Mouse (Mus musculus) adrenal gland, adult 18-20 months (tissue): ENCODE measurements around the gene Flt1. TPM values are rescaled to one million over a fixed set of nuclear protein-coding genes. Genes with fewer than 3 reads are reported as not detected.

Experiments used
- DNase-seq, 2 experiments: peaks; one replicate each; pipeline ENCODE4 v3.0.0; 2021 to 2022; ENCODE audit warnings: low spot score in 2 of 2
- total RNA-seq, 2 experiments: library from RNA; stranded (reverse); gene quantifications; 1 replicate in 1 of 2; 2 replicates in 1 of 2; pipeline ENCODE4 v1.2.3; 2021

The Flt1 gene
- total RNA-seq, 2 experiments from 2014 or later = 63.0 to 74.4 TPM

GRCm38 (mm10) chr5:147668637-147669344 lies 57.0 kb downstream of the Flt1 start:
- no peak for DNase-seq

DNA sequence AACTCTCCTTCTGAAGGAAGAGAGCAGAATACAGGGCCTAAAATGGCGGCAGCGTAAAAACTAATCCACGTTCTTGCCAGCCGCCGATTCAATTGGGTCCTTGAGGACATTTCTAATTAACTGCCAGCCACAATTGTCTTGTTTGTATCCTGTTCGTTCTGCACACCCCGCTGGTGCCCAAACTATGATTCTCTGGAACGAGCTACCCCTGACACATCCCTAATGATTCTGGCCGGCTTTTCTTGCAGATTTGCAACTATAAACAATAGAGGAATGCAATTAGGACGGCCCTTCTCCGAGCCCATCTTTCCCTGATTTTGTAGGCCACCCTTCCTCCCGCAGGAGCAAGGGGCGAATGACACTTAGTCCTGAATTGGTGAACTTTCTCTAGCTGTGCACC lies 59.9 kb downstream of the Flt1 start:
- DNase-seq = no peak

- no peak for DNase-seq
Observed at GRCm38 (mm10) chr5:147665381-147665780, 60.4 kb downstream of the Flt1 start.

- DNase-seq = no peak
Observed at GRCm38 (mm10) chr5:147659909-147660308, 65.9 kb downstream of the Flt1 start.

- DNase-seq = no peak
Observed at GRCm38 (mm10) chr5:147657882-147658855, 67.6 kb downstream of the Flt1 start.

GRCm38 (mm10) chr5:147655761-147656160 lies 70.0 kb downstream of the Flt1 start:
- no peak for DNase-seq

- no peak for DNase-seq
Observed at GRCm38 (mm10) chr5:147651233-147651632, 74.6 kb downstream of the Flt1 start.

GRCm38 (mm10) chr5:147646351-147646929 lies 79.4 kb downstream of the Flt1 start:
- no peak for DNase-seq

- DNase-seq = peak; percentile 41 to 70
Observed at GRCm38 (mm10) chr5:147645001-147645645, 80.7 kb downstream of the Flt1 start.

- DNase-seq = no peak
Observed at GRCm38 (mm10) chr5:147641452-147641851, 84.4 kb downstream of the Flt1 start.

DNA sequence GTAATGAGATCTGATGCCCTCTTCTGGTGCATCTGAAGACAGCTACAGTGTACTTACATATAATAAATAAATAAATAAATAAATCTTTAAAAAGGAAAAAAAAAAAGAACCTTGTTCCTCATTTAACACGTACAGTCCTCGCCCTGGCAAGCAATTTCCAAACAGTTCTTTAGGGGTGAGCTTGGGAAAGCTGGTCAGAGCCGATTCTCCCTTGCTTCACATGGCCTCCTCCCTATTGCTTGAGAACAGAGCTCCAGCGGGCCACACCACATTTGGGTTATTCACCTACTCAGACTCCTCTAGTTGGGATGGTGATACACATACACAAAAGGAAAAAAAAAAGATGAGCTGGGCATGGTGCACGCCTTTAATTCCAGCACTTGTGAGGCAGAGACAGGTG lies 85.9 kb downstream of the Flt1 start:
- DNase-seq = no peak

DNA sequence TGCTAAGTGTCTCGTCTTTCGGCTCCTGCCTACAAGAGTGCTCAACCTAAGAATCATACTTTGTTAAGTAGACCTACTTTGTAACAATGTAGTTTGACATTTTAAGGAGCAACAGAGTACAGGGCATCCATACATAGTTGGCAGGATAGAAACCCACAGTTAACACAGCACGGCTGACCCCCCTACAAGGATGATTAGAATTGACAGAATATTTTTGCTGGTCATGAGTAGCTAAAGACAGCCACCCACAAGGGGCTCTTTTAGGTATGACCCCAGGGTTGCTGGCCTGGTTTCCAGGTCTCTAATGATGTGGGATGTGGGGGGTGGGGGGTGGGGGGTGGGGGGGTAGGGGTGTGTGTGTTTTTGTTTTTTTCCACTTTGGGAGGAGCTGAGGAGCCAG lies 89.1 kb downstream of the Flt1 start:
- DNase-seq = no peak

GRCm38 (mm10) chr5:147635883-147636282 lies 89.9 kb downstream of the Flt1 start:
- no peak for DNase-seq

DNA sequence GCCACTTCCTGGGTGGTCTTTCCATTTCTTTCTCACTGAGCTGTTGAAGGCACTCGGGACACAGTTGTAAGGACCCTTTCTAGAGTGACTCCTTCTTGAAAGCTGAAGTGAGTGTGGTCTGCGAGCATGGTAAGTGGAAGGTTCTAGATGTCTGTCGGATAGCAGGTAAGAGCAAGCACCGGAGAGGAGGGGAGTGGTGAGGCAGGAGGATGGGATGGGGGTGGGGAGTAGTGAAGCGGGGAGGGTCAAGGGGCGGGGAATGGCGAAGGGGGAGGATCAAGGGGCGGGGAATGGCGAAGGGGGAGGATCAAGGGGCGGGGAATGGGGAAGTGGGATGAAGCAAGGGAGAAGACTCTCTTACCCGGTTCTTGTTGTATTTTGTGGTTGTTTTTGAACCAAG lies 91.8 kb downstream of the Flt1 start:
- DNase-seq = no peak

DNA sequence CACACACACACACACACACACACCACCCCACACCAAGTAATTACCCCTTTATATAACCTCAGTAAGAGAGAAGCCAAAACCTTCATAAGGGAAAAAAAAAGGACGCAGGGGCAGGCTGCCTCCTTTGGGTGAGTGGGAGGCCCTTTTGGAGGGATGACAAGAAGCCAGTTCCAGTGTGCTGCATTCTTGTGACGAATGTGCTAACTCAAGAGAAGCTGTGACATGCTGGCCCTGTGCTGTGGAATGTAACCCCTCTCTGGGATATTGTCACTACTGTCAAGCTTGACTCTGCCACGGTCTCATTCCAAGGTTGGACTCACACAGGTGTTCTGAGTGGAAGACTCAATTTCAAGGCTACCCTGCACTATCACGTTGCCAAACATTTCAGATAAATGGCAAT lies 93.1 kb downstream of the Flt1 start:
- DNase-seq = no peak

DNA sequence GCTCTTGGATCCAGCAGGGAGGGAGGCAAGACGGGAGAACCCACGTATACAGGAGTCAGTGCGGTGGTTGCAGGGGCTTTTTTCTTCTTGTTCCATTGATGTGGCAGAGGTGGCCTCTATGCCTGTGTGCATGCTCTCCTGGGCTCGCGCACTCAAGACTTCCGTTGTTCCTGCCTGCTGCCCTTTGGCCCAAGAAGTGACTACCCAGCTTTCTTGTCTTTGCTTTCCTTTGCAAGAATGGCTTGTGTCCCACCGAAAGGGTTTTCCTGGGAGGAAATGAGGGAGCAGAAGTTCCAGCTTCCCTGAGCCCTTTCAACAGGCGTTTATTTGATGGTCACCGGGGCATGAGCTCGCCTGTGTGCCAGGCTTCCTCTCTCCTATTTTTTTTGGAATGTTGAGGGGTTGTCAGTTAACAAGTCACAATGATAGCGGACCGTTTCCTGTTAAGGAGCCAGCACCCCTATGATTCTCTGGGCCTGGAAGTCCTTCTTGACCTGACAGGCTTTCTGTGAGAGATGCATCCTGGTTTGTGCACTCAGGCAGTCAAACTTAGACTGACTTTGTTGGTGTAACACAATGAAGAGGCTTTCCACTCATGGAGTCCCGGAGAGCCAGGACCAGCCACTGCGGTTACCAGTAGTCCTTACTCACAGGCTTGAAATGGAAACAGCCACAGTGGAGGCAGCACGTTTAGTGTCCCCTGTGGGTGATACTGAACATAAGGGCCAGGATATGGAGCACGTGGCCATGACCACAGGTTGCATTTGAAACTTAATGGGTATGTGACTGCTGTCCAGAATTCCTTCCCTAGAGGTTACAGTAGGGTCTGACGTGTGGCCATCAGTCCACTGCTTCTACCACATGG lies 95.2 kb downstream of the Flt1 start:
- no peak for DNase-seq

DNA sequence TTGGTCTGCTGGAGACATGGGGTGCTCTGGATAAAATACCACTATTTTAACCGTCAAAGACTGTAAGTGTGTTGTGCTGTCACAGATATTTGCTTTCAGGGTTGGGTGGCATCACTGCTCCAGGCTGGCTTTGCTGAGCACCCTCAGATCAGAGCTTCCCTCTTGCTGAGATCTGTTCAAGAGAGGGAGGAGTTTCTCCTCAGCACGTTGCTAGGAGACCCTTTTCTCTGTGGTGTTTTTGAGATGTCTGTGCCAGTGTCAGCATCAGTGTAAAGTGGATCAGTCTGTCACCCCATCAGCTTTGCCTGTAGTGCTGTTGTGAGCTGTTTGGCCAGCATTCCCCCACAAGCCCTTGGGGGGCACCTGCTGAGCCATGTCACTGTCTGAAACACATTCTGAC lies 98.9 kb downstream of the Flt1 start:
- DNase-seq = no peak

GRCm38 (mm10) chr5:147623747-147624146 lies 102.1 kb downstream of the Flt1 start:
- no peak for DNase-seq

DNA sequence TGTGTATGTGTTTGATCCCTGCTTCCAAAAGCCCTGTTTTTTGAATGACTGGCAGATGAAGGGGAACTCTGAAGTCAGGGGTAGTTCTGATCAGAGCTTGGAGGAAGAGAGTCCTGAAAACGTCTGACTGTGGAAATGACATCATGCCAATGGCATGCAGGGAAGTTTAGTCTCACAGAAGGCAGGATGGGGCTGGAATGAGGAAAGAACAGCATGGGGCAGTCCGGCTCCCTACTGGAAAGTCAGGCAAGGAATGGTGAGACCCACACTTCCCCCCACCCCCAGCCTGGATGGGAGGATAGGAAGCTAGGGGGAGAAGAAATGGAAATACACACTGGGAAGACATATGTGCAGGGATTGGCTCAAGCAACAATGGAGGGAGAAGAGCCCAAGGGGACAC lies 105.6 kb downstream of the Flt1 start:
- no peak for DNase-seq

DNA sequence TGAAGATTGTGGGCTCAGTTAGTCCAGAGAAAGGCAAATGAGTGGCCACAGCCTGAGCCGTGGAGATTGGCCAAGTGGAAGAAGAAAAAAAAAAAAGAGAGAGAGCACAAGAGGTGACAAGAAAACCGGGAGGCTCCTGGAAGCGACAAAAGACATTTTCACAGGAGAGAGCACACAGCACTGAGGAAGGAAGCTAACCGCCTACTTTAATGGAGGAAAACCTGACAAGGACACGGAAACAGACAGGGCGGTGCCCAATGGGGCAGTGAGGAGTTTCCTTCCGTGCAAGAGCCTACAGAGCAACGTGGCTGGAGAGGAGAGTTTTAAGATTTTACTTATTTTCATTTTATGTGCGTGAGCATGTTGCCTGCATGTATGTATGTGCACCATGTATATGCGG lies 107.6 kb downstream of the Flt1 start:
- no peak for DNase-seq
